Mouse (Mus musculus) stomach, embryonic 14.5 days (tissue): ENCODE results near the gene Cpne4. TPM values are rescaled to one million over a fixed set of nuclear protein-coding genes. Genes with fewer than 3 reads are reported as not detected.

ENCODE experiments used
- ATAC-seq: fragments of 200-750 bp; cut with Nextera tagmentation; 2 replicates; pipeline ENCODE4 v1.8.0; 2017; ENCODE audit warnings: low read depth, moderate TSS enrichment; ENCODE audit not compliant: insufficient number of reproducible peaks, insufficient read depth, low FRiP score
- H3K27ac ChIP-seq: fragments of 300-500 bp; sonication (generic); 2 replicates; pipeline ENCODE4 v1.5.1; 2014; ENCODE audit warnings: mild to moderate bottlenecking, low read length, moderate library complexity, mixed read lengths
- H3K27me3 ChIP-seq: fragments of 300-500 bp; sonication (generic); 2 replicates; pipeline ENCODE4 v1.6.1; 2014; ENCODE audit warnings: low read length, control low read depth, mixed read lengths; ENCODE audit not compliant: control insufficient read depth, insufficient read depth
- H3K36me3 ChIP-seq: fragments of 300-500 bp; sonication (generic); 2 replicates; pipeline ENCODE4 v1.6.1; 2014; ENCODE audit warnings: mild to moderate bottlenecking, control low read depth, low read length, moderate library complexity, mixed read lengths; ENCODE audit not compliant: control insufficient read depth, insufficient read depth
- H3K4me1 ChIP-seq: fragments of 300-500 bp; sonication (generic); 2 replicates; pipeline ENCODE4 v1.6.1; 2014; ENCODE audit warnings: low read length, control low read depth, mixed read lengths; ENCODE audit not compliant: control insufficient read depth, insufficient read depth
- H3K4me2 ChIP-seq: fragments of 300-500 bp; sonication (generic); replicated peaks from 2 replicates; pipeline ENCODE4 v1.6.1; 2014; ENCODE audit warnings: low read depth, low read length, control low read depth
- H3K4me3 ChIP-seq: fragments of 300-500 bp; sonication (generic); 2 replicates; pipeline ENCODE4 v1.5.1; 2014; ENCODE audit warnings: low read depth, low read length, control low read depth
- H3K9ac ChIP-seq: fragments of 300-500 bp; sonication (generic); replicated peaks from 2 replicates; pipeline ENCODE4 v1.6.1; 2014; ENCODE audit warnings: low read depth, mild to moderate bottlenecking, control low read depth, low read length, moderate library complexity, mixed read lengths
- H3K9me3 ChIP-seq: fragments of 300-500 bp; sonication (generic); 2 replicates; pipeline ENCODE4 v1.6.1; 2016; ENCODE audit warnings: low read depth, low read length, control low read depth; ENCODE audit not compliant: control insufficient read depth
- WGBS: fragments of 180-500 bp; shearing (Covaris S2); extraction: QIAGEN DNeasy Blood & Tissue Kit; methylation state at CpG from one replicate; pipeline ENCODE4 v1.1.7; 2014; 5-methylcytosine and 5-hydroxymethylcytosine counted together
- polyA plus RNA-seq: library from polyadenylated mRNA; unstranded; fragments of >200 nt; fragmentation: Nextera tagmentation; extraction: Ambion mirVana; gene quantifications from 2 replicates; pipeline ENCODE4 v1.2.1, GENCODE M21; 2014

Cpne4 gene
- polyA plus RNA-seq, 1 experiment from 2014 or later: 0.48 TPM

GRCm38 (mm10) chr9:104581921-104582624, 35.0 kb downstream of the Cpne4 start:
- Histone ChIP-seq H3K4me1 (no peaks in the 10 kb centered on the region), H3K9ac (no peak overlapping the region), H3K4me2 (no peak overlapping the region), H3K27ac (no peak overlapping the region), H3K36me3 (no peaks in the 10 kb centered on the region), H3K4me3 (no peak overlapping the region), H3K27me3 (no peaks in the 10 kb centered on the region), H3K9me3 (no peaks in the 10 kb centered on the region)
- ATAC-seq: no peak
- WGBS: 47% methylated on average over 6 of the region's 6 CpGs

DNA sequence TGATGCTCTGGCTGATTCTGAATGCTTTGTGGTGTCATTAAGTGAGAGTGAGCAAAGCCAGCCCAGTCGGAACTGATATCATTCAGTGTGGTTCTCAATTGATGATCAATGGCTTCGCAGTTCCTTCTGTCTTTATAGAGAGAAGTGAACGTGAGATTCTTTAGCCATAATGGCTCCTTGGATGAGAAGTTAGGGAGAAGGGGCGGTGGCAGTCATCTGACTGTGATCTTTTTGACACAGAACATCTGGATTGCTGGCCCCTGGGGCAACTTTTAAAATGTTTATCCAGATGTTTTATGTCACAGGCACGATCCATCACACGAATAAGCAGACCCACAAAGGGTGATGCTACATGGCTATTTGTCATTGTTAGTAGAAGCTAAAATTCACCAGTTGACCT, 35.6 kb downstream of the Cpne4 start:
- Histone ChIP-seq H3K4me1 (no peaks in the 10 kb centered on the region), H3K36me3 (no peaks in the 10 kb centered on the region), H3K27me3 (no peaks in the 10 kb centered on the region), H3K4me2 (no peak overlapping the region), H3K27ac (no peak overlapping the region), H3K9ac (no peak overlapping the region), H3K4me3 (no peak overlapping the region), H3K9me3 (no peaks in the 10 kb centered on the region)
- WGBS: 24% methylated on average over 6 of the region's 6 CpGs
- peak; percentile 42; the same call in 1 of the 2 replicates for ATAC-seq

- ATAC-seq: no peak
- Histone ChIP-seq H3K27ac (no peak overlapping the region), H3K4me3 (no peak overlapping the region), H3K9me3 (no peaks in the 10 kb centered on the region), H3K4me1 (no peaks in the 10 kb centered on the region), H3K9ac (no peak overlapping the region), H3K27me3 (no peaks in the 10 kb centered on the region), H3K36me3 (no peaks in the 10 kb centered on the region), H3K4me2 (no peak overlapping the region)
- 32% methylated on average over 5 of the region's 5 CpGs for WGBS
Measured at GRCm38 (mm10) chr9:104594550-104594949, 47.5 kb downstream of the Cpne4 start.

DNA sequence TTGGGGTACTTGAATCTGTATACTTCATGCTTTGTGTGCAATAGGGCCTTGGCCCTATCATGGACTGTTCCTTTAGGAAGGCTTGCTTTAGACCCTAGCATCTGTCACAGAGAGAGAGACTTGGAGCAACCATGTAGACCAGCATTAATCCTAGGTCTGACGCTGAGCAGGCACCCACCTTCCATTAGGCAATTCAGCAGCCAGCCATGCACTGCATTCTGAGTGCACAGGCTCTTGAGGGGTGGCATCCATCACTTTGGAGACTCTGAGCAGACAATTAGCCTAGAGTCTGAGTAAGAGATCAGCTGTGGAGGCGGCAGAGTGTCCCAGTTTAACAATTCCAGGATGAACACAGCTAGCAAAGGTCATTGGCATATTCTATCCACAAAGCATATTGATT, 47.9 kb downstream of the Cpne4 start:
- peak; percentile 28; the same call in 1 of the 2 replicates for ATAC-seq
- Histone ChIP-seq H3K36me3 (no peaks in the 10 kb centered on the region), H3K4me2 (no peak overlapping the region), H3K4me3 (no peak overlapping the region), H3K9me3 (no peaks in the 10 kb centered on the region), H3K27me3 (no peaks in the 10 kb centered on the region), H3K27ac (no peak overlapping the region), H3K9ac (no peak overlapping the region), H3K4me1 (no peaks in the 10 kb centered on the region)
- WGBS: 35% methylated on average over 2 of the region's 2 CpGs

DNA sequence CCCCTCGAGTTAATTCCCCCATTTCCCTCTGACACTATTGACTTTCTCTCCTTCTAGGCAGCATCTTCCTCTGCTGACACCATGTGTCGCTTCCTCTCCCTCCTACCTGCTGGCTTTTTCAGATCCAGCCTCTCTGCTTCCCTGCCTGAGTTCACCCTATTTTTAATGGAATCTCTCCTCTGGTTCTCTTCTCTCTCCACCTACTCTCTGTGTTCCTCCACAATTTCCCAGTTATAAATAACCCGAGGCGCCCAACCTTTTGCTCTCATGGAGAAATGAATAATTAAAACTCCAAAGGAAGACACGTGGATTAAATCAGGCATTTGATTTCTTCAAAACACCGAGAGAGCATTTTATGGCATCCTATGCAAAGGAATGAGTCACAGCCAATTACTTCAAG, 65.4 kb downstream of the Cpne4 start:
- no peak overlapping the region for H3K4me3 ChIP-seq
- no peak overlapping the region for H3K27ac ChIP-seq
- no peaks in the 10 kb centered on the region for H3K27me3 ChIP-seq
- H3K9me3 ChIP-seq: no peaks in the 10 kb centered on the region
- no peak overlapping the region for H3K9ac ChIP-seq
- WGBS: 79% methylated on average over 6 of the region's 6 CpGs
- no peaks in the 10 kb centered on the region for H3K36me3 ChIP-seq
- no peaks in the 10 kb centered on the region for H3K4me1 ChIP-seq
- H3K4me2 ChIP-seq: no peak overlapping the region
- ATAC-seq: no peak

DNA sequence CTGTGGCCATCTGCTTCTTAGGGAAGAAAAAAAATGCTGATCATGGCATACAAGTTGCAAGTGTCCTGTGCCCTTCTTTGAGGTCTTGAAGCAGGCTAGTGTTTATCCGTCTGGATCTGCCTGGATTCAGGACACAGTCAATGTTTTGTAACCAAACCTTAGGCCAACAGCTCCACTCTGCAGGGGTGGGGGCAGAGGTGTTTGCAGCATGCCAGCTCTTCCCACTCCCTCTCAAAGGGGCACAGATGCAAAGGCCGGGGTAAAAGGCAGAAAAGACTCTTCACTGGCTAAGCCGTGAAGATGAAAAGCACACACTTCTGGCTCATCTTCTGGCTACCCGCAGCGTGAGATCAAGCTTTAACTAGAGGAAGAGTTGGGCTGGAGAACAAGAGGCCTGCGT, 69.6 kb downstream of the Cpne4 start:
- Histone ChIP-seq H3K4me2 (no peak overlapping the region), H3K4me3 (no peak overlapping the region), H3K27me3 (no peaks in the 10 kb centered on the region), H3K9ac (no peak overlapping the region), H3K36me3 (no peaks in the 10 kb centered on the region), H3K9me3 (no peaks in the 10 kb centered on the region), H3K27ac (no peak overlapping the region), H3K4me1 (no peaks in the 10 kb centered on the region)
- no peak for ATAC-seq
- 59% methylated on average over 6 of the region's 6 CpGs for WGBS

- no peak for ATAC-seq
- Histone ChIP-seq H3K27me3 (no peaks in the 10 kb centered on the region), H3K36me3 (no peaks in the 10 kb centered on the region), H3K9ac (no peak overlapping the region), H3K27ac (no peak overlapping the region), H3K4me2 (no peak overlapping the region), H3K9me3 (no peaks in the 10 kb centered on the region), H3K4me3 (no peak overlapping the region), H3K4me1 (no peaks in the 10 kb centered on the region)
- WGBS: 75% methylated on average over 4 of the region's 4 CpGs
Measured at GRCm38 (mm10) chr9:104623564-104623963, 76.5 kb downstream of the Cpne4 start.

- Histone ChIP-seq H3K4me1 (no peaks in the 10 kb centered on the region), H3K27me3 (no peaks in the 10 kb centered on the region), H3K4me2 (no peak overlapping the region), H3K9me3 (no peaks in the 10 kb centered on the region), H3K27ac (no peak overlapping the region), H3K4me3 (no peak overlapping the region), H3K36me3 (no peaks in the 10 kb centered on the region), H3K9ac (no peak overlapping the region)
- WGBS: 22% methylated on average over 7 of the region's 7 CpGs
- ATAC-seq: no peak
Measured at GRCm38 (mm10) chr9:104627816-104628215, 80.7 kb downstream of the Cpne4 start.

GRCm38 (mm10) chr9:104629282-104629681, 82.2 kb downstream of the Cpne4 start:
- no peaks in the 10 kb centered on the region for H3K36me3 ChIP-seq
- H3K27ac ChIP-seq: no peak overlapping the region
- H3K4me1 ChIP-seq: no peaks in the 10 kb centered on the region
- 65% methylated on average over 7 of the region's 7 CpGs for WGBS
- H3K27me3 ChIP-seq: no peaks in the 10 kb centered on the region
- no peak overlapping the region for H3K9ac ChIP-seq
- no peak for ATAC-seq
- H3K4me2 ChIP-seq: no peak overlapping the region
- no peak overlapping the region for H3K4me3 ChIP-seq
- H3K9me3 ChIP-seq: no peaks in the 10 kb centered on the region
